ENCODE assay signal across 11 mouse cellular contexts in the genomic region with DNA sequence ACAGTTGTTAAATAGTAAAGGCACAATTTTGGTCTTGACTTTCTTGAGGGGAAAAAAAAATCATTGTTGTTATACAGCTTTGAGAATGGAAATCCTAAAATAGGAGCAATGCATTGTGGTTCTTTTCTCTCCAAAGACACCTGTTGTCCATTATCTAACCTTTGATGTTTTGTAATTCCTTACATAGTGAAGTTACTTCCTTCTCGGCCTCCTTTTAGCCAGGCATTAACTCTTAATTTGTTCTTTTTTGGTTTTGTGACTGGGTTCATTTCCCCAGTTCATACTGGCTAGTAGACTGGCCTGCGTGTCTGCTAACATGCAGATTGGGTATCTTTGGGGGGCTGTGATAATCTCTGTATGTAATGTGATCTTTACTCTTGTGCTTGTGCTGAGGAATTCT. TPM values are rescaled to one million over a fixed set of nuclear protein-coding genes. Genes with fewer than 3 reads are reported as not detected.
DNase-seq lines count a peak whose midpoint lies in the region; ATAC-seq and TF ChIP-seq lines count a peak whose summit lies in the region.
"Had no signal": no experiment of that assay in that cellular context is flagged by ENCODE, and none has a peak within 500 bp of the region (broad histone marks: within the 10 kb centered on the region; RNA-seq: fewer than 3 reads in every experiment).

No protein-coding gene starts in this region.

- no peak for TF ChIP-seq POLR2A in bone marrow macrophage, adult 2 months (IDR thresholded peaks at IDR 0.05; ENCODE audit: borderline replicate concordance, low read depth, low read length)

- no peak for TF ChIP-seq CTCF in heart, postnatal 0 days (IDR thresholded peaks at IDR 0.05; ENCODE audit: low read depth)
- no peak for TF ChIP-seq CTCF in bone marrow macrophage, adult 2 months (IDR thresholded peaks at IDR 0.05; ENCODE audit: low read depth, low read length)

- TF ChIP-seq EP300 in heart, postnatal 0 days (IDR thresholded peaks at IDR 0.05; ENCODE audit: low read depth) = no peak

- DNase-seq in heart, postnatal 0 days (ENCODE audit: low spot score) = no peak
- DNase-seq in heart, postnatal 36 days = no peak
- no peak for DNase-seq in hindbrain, embryonic 14.5 days (ENCODE audit: low spot score)
- no peak for DNase-seq in retina, embryonic 14.5 days (ENCODE audit: low spot score)
- DNase-seq in ovary, postnatal 10 days (ENCODE audit: low spot score) = no peak
- DNase-seq in lung, postnatal 14 days = no peak
- DNase-seq: cerebellum, adult 8-10 months; spleen, adult 18-20 months had no signal

- H3K36me3 ChIP-seq in heart, postnatal 0 days (replicated peaks; ENCODE audit: control insufficient read depth, insufficient read depth, low read length) = no peaks in the 10 kb centered on the region
- H3K36me3 ChIP-seq in hindbrain, embryonic 14.5 days (replicated peaks; ENCODE audit: control insufficient read depth, insufficient read depth) = no peaks in the 10 kb centered on the region
- H3K36me3 ChIP-seq in midbrain, embryonic 12.5 days = no peaks in the 10 kb centered on the region

- no peaks in the 10 kb centered on the region for H3K9me3 ChIP-seq in heart, postnatal 0 days (replicated peaks; ENCODE audit: control insufficient read depth, low read length)
- no peaks in the 10 kb centered on the region for H3K9me3 ChIP-seq in hindbrain, embryonic 14.5 days (ENCODE audit: control insufficient read depth, low read length)
- H3K9me3 ChIP-seq in midbrain, embryonic 12.5 days = no peaks in the 10 kb centered on the region

- H3K4me3 ChIP-seq in heart, postnatal 0 days (ENCODE audit: low read depth, low read length) = peak overlapping the region; percentile 89; the same call in 1 of the 2 replicates
- H3K4me3 ChIP-seq in bone marrow macrophage, adult 2 months (ENCODE audit: insufficient read depth, low read length) = peak overlapping the region; percentile 30
- peak overlapping the region; percentile 90 for H3K4me3 ChIP-seq in hindbrain, embryonic 14.5 days (replicated peaks; ENCODE audit: low read length)
- 0 out of 2 replicates have a peak overlapping the region, but pooled peaks have one; percentile 94 for H3K4me3 ChIP-seq in midbrain, embryonic 12.5 days

- no peaks in the 10 kb centered on the region for H3K27me3 ChIP-seq in heart, postnatal 0 days (ENCODE audit: control insufficient read depth, insufficient read depth, low read length)
- no peaks in the 10 kb centered on the region for H3K27me3 ChIP-seq in hindbrain, embryonic 14.5 days (ENCODE audit: control insufficient read depth, insufficient read depth, low read length)
- no peaks in the 10 kb centered on the region for H3K27me3 ChIP-seq in midbrain, embryonic 12.5 days
- H3K27me3 ChIP-seq: Patski had no signal

- peak overlapping the region; percentile 95 for H3K4me2 ChIP-seq in heart, postnatal 0 days (ENCODE audit: low read depth, low read length)
- peak overlapping the region; percentile 70 for H3K4me2 ChIP-seq in hindbrain, embryonic 14.5 days (replicated peaks)
- H3K4me2 ChIP-seq in midbrain, embryonic 12.5 days (replicated peaks) = peak overlapping the region; percentile 77

- intact Hi-C loops in heart, postnatal 36 days (cut with DNase I) = loop anchor here (5.0 kb wide), 4 partner anchors 45 to 160 kb away; partner anchors contain the start of gene Pkdcc

- 35% methylated on average over 2 of the region's 2 CpGs for WGBS in heart, postnatal 0 days
- 12% methylated on average over 2 of the region's 2 CpGs for WGBS in hindbrain, embryonic 14.5 days
- 0% methylated on average over 2 of the region's 2 CpGs for WGBS in midbrain, embryonic 12.5 days

- H3K9ac ChIP-seq in heart, postnatal 0 days (replicated peaks; ENCODE audit: low read depth, low read length) = no peak overlapping the region
- 0 out of 2 replicates have a peak overlapping the region, but pooled peaks have one; percentile 91 for H3K9ac ChIP-seq in hindbrain, embryonic 14.5 days
- no peak overlapping the region for H3K9ac ChIP-seq in midbrain, embryonic 12.5 days (replicated peaks)

- ATAC-seq in heart, postnatal 0 days (ENCODE audit: insufficient read depth, low read depth) = no peak
- ATAC-seq in hindbrain, embryonic 14.5 days (ENCODE audit: low FRiP score) = no peak
- ATAC-seq in midbrain, embryonic 12.5 days (ENCODE audit: low FRiP score, low read depth) = no peak
- ATAC-seq: Patski had no signal

- no peak overlapping the region for H3K27ac ChIP-seq in heart, postnatal 0 days (ENCODE audit: low read depth)
- H3K27ac ChIP-seq in bone marrow macrophage, adult 2 months (ENCODE audit: insufficient read depth, low read depth, low read length) = no peak overlapping the region
- H3K27ac ChIP-seq in hindbrain, embryonic 14.5 days = no peak overlapping the region
- H3K27ac ChIP-seq in midbrain, embryonic 12.5 days (replicated peaks) = no peak overlapping the region

- peaks cover 15% of the 10 kb centered on the region for H3K4me1 ChIP-seq in heart, postnatal 0 days (ENCODE audit: control insufficient read depth, insufficient read depth)
- peaks cover 14% of the 10 kb centered on the region for H3K4me1 ChIP-seq in bone marrow macrophage, adult 2 months (ENCODE audit: control insufficient read depth, insufficient read depth, low read length)
- H3K4me1 ChIP-seq in hindbrain, embryonic 14.5 days (replicated peaks; ENCODE audit: control insufficient read depth, insufficient read depth, low read length) = peaks cover 22% of the 10 kb centered on the region
- H3K4me1 ChIP-seq in midbrain, embryonic 12.5 days = peaks cover 21% of the 10 kb centered on the region

RNA-seq across cellular contexts. Expression of gene Eml4, which starts 1.7 kb away (rescaled TPM):
- 11.6 and 15.6 TPM in 2 replicates for total RNA-seq in heart, postnatal 0 days (2014; rRNA removed; ENCODE audit: low replicate concordance)
- polyA plus RNA-seq in heart, postnatal 0 days (2015; fragmentation: Nextera tagmentation; extraction: Ambion mirVana) = 4.5 and 5.0 TPM in 2 replicates
- total RNA-seq in heart, postnatal 36 days (2021) = 1 to 10 TPM; 4.3 to 4.6 TPM
- 15.2 and 16.6 TPM in 2 replicates for polyA plus RNA-seq in bone marrow macrophage, adult 2 months (2012; ENCODE audit: insufficient read depth, insufficient read length, missing spikeins)
- 37.2 and 41.0 TPM in 2 replicates for polyA plus RNA-seq in hindbrain, embryonic 14.5 days (2014; fragmentation: Nextera tagmentation; extraction: Ambion mirVana)
- 43.4 and 47.4 TPM in 2 replicates for polyA plus RNA-seq in midbrain, embryonic 12.5 days (2016; fragmentation: Nextera tagmentation; extraction: Ambion mirVana)

Comparison
In these comparisons a context has a peak if more than half of its experiments do, and no peak if none do; other contexts are left out.
1. H3K4me3 ChIP-seq: peak in every context shown above with its lines; median percentile 94 in midbrain, embryonic 12.5 days; 90 in hindbrain, embryonic 14.5 days; 89 in heart, postnatal 0 days; 30 in bone marrow macrophage, adult 2 months.